Mouse (Mus musculus) CH12.LX (cell line): ENCODE results near the gene Polr3g.
A peak's percentile ranks its signal among the peaks of the same experiment; 100 is the strongest.

ENCODE experiments used
- CHD2 ChIP-seq: IDR thresholded peaks from 2 replicates; pipeline ENCODE4 v1.6.1; 2011; ENCODE audit warnings: low read length, improper control_type of control experiment
- CTCF ChIP-seq, 2 experiments: IDR thresholded peaks in 1 of 2; conservative IDR thresholded peaks in 1 of 2; 2 replicates each; pipeline ENCODE4 v1.5.1; 2011 to 2012; ENCODE audit warnings: low read depth in 2 of 2, low read length in 2 of 2, improper control_type of control experiment in 1 of 2, inconsistent platforms in 1 of 2, mild to moderate bottlenecking in 1 of 2, moderate library complexity in 1 of 2
- E2F4 ChIP-seq: IDR thresholded peaks from 2 replicates; pipeline ENCODE4 v1.6.1; 2011; ENCODE audit warnings: low read depth, low read length, improper control_type of control experiment; ENCODE audit not compliant: insufficient replicate concordance
- EP300 ChIP-seq: IDR thresholded peaks from 2 replicates; pipeline ENCODE4 v1.6.1; 2011; ENCODE audit warnings: low read length, improper control_type of control experiment
- KAT2A ChIP-seq: IDR thresholded peaks from 2 replicates; pipeline ENCODE4 v1.6.1; 2012; ENCODE audit warnings: low read length, improper control_type of control experiment, inconsistent platforms; ENCODE audit not compliant: insufficient replicate concordance
- MAFK ChIP-seq: IDR thresholded peaks from 2 replicates; pipeline ENCODE4 v1.6.1; 2011; ENCODE audit warnings: low read length, improper control_type of control experiment; ENCODE audit not compliant: insufficient replicate concordance
- MAX ChIP-seq: IDR thresholded peaks from 2 replicates; pipeline ENCODE4 v1.6.1; 2011; ENCODE audit warnings: low read length, improper control_type of control experiment
- MEF2A ChIP-seq: IDR thresholded peaks from 2 replicates; pipeline ENCODE4 v1.6.1; 2014; ENCODE audit warnings: low read depth, mild to moderate bottlenecking, inconsistent platforms, low read length, improper control_type of control experiment, borderline replicate concordance
- MXI1 ChIP-seq: IDR thresholded peaks from 2 replicates; pipeline ENCODE4 v1.6.1; 2011; ENCODE audit warnings: mild to moderate bottlenecking, low read depth, low read length, improper control_type of control experiment
- RCOR1 ChIP-seq: conservative IDR thresholded peaks from 2 replicates; pipeline ENCODE4 v1.6.1; 2012; ENCODE audit warnings: low read depth, mild to moderate bottlenecking, inconsistent platforms, low read length, improper control_type of control experiment
- SMC3 ChIP-seq: IDR thresholded peaks from 2 replicates; pipeline ENCODE4 v1.6.1; 2011; ENCODE audit warnings: low read depth, low read length, improper control_type of control experiment
- UBTF ChIP-seq: IDR thresholded peaks from 2 replicates; pipeline ENCODE4 v1.6.1; 2012; ENCODE audit warnings: low read depth, mild to moderate bottlenecking, inconsistent platforms, low read length, improper control_type of control experiment, moderate library complexity
- USF1 ChIP-seq: IDR thresholded peaks from 2 replicates; pipeline ENCODE4 v1.6.1; 2014; ENCODE audit warnings: low read depth, mild to moderate bottlenecking, inconsistent platforms, low read length, improper control_type of control experiment
- ZKSCAN1 ChIP-seq: IDR thresholded peaks from 2 replicates; pipeline ENCODE4 v1.6.1; 2012; ENCODE audit warnings: low read depth, inconsistent platforms, low read length, improper control_type of control experiment, borderline replicate concordance

DNA sequence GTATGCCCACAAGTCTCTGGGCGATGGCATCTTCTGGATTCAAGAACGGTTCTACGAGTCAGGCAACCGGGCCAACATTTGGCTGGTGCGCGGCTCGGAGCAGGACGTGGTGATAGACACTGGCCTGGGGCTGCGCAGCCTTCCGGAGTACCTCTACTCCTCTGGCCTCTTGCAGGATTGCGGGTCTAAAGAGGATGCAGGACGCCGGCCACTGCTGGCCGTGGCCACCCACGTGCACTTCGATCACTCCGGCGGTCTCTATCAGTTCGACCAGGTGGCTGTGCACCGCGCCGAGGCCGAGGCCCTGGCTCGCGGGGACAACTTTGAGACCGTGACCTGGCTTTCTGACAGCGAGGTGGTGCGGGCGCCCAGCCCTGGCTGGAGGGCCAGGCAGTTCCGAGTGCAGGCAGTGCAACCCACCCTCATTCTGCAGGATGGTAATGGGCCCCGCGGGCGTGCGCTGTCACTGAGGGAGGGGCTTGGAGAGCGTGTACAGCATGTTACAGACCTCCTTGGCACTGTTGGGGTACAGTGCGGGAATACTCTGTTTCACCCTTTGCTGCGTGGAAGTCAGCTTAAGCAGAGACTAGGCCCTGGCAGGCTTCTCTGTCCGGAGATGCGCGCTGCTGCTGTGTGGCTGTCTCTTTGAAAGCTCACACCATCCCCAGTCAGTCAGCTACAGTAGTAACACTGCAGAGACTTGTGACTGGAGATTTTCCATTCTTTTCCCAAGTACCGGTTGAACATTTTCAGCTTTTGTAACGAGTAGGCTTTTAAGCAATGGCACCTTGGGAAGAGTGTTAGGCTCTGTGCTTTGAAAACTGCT, 946 bp upstream of the Polr3g start:
- TF ChIP-seq SMC3 (no peak), EP300 (no peak), MEF2A (no peak), KAT2A (no peak), CTCF (conservative IDR thresholded peaks at IDR 0.05 in 1 of 2, IDR thresholded peaks at IDR 0.05 in 1 of 2; ENCODE audit: low read depth in 2 of 2, low read length in 2 of 2) (no peak), MXI1 (peak; percentile 40; the same call in 1 of the 2 replicates), USF1 (no peak), E2F4 (no peak), RCOR1 (no peak), ZKSCAN1 (no peak), UBTF (no peak), MAFK (no peak), MAX (no peak), CHD2 (no peak)
